Mouse (Mus musculus): Measurements from ENCODE around the gene Ptpn7.

Gene Ptpn7

GRCm38 (mm10) chr1:135154411-135154959 is 22.0 kb downstream of the Ptpn7 start:
- no peak for DNase-seq (ENCODE audit: extremely low read depth, low read depth, low spot score)

GRCm38 (mm10) chr1:135156300-135156699 is 23.8 kb downstream of the Ptpn7 start:
- DNase-seq (ENCODE audit: extremely low read depth, low read depth, low spot score), result no peak

GRCm38 (mm10) chr1:135158633-135159032 is 26.1 kb downstream of the Ptpn7 start:
- no peak for DNase-seq (ENCODE audit: extremely low read depth, low read depth, low spot score)

DNA sequence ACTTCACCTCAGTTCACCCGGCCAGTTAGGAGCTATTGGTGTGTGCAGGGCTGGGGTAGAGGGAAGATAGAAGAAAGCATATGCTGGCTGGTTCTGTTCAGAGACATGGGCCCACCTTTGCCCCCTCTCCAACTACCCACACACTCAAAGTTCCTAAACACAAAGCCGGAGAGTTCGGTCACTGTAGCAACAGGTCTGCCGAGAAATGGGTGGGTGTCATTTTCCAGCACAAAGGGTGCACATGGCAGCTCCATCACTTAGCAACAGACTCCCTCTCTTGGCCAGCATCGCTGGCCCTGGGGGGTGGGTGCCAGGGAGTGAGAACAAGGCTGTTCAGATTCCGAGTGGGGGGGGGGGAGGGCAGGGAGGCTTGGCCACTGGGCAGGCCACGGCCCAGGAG is 26.6 kb downstream of the Ptpn7 start:
- DNase-seq (ENCODE audit: extremely low read depth, low read depth, low spot score), result no peak

- no peak for DNase-seq (ENCODE audit: extremely low read depth, low read depth, low spot score)
Observed at GRCm38 (mm10) chr1:135159556-135160123, 27.1 kb downstream of the Ptpn7 start.

DNA sequence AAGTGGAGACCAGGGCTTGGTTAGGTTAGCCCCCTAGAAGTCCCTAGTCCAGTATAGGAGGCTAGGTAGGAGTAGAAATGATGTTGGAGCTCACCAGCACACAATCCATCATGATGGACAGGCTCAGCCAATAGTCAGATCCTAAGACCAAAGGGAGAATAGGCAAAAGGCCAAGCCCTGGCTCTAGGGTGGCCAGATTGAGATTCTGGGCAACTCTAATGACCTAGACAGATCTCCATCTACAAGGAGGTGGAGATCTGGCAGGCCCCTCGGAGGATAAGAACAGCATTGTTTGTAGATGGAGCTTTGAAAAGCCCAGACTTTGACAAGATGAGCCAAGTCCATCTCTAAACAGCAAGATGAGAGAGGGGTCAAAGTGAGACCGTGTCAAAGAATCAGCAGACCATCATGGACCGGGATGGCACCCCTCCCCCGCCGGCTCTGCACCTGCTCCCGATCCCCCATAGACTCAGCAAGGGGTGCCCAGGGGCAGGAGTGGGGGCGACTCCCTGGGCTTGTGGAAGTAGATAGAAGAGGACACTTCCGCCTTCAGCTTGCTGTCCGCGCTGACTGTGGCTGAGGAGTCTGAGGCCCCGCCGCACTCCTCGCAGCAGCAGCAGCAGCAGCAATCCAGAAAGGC is 28.0 kb downstream of the Ptpn7 start:
- no peak for DNase-seq (ENCODE audit: extremely low read depth, low read depth, low spot score)

DNA sequence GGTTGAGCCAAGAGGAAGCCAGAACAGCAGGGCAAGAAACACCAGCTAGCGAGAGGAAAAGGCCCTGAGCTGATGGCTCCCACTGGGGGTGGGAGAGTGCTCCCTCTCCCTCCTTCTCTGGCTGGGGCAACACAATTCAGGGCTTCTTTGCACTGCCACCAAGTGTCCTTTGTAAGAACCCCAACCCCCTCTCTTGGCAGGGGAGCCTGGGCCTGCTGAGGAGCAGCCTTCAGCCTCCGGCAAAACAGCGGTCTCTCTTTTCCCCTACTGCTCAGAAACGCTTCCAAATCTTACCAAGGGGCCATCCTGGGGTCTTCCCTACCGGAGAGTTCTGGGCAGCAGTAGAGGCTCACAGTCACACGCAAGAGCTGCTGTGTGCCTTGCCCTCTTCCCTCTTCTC is 30.2 kb downstream of the Ptpn7 start:
- DNase-seq (ENCODE audit: extremely low read depth, low read depth, low spot score), result no peak

DNA sequence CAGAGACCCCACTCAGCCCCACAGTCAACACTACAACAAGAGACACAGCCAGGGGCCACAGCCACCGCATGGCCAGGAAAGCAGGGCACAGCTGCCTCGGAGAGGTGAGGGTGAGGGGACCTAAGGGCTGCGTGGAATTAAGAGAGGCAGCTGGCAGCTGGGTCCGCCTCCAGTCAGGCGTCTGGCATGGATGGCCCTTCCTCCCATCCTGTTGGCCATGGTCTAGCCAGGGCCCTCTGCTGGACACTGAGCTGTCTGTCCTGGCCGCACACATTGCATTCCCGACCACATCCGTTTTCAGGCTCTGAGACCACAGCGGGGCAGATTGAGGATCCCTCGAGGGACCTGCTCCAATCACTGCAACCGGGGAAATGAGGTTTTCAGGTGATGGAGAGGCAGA is 34.9 kb downstream of the Ptpn7 start, which contains the start of gene Gpr37l1:
Gene Gpr37l1, minus strand, starts transcription at position 247 of the 400 bp plus-strand sequence.
- DNase-seq (ENCODE audit: extremely low read depth, low read depth, low spot score), result no peak

- DNase-seq (ENCODE audit: extremely low read depth, low read depth, low spot score), result no peak
Observed at GRCm38 (mm10) chr1:135168453-135169200, 36.1 kb downstream of the Ptpn7 start.

GRCm38 (mm10) chr1:135169556-135170224 is 37.2 kb downstream of the Ptpn7 start:
- no peak for DNase-seq (ENCODE audit: extremely low read depth, low read depth, low spot score)

DNA sequence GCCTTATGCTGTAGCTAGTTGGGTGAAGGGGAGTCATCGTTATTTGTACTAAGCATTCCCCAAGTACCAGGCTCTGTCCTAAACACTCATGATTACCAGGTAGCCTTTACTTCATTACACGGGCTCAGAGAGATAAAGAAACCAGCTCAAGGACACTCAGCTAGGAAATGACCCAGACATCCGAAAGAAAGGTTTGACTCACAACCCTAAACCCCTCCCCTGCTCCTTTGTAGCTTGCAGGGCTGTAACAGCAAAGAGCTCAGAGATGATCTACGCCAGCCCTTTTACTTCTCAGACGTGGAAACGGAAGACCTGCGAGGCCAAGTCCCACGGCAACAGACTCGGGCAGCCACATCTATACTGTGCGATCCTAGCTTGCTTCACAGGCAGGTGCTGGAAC is 37.8 kb downstream of the Ptpn7 start:
- no peak for DNase-seq (ENCODE audit: extremely low read depth, low read depth, low spot score)

DNA sequence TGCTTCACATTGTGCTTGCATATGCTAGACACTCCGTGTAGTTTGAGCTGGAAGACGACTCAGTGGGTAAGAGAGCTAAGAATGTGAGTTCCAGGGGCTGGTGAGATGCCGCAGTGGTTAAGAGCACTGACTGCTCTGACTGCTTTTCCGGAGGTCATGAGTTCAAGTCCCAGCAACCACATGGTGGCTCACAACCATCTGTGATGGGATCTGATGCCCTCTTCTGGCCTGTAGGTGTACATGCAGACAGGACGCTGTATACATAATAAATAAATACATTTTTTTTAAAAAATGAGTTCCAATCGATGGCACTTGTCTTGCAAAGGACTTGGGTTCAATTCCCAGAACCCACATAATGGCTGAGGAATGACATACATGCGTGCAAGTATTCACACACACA is 38.7 kb downstream of the Ptpn7 start:
- DNase-seq (ENCODE audit: extremely low read depth, low read depth, low spot score), result no peak

DNA sequence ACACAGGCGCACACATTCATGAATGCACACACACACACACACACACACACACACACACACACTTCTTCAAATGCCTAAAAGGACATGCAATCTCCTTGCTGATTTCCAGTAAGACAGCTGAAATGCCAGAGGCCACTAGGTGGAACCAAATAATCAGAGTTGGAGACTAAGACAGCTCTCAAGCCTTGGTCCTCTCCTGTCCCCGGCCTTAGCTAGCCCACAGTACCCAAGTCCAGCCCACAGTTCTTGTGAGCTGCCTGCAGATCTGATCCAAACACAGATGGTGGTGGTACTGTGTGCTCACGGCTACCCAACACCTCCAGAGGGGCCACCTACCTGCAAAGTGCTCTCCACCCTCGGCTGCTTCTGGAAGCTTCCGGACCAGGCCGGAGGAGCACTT is 39.5 kb downstream of the Ptpn7 start:
- no peak for DNase-seq (ENCODE audit: extremely low read depth, low read depth, low spot score)

- DNase-seq (ENCODE audit: extremely low read depth, low read depth, low spot score), result no peak
Observed at GRCm38 (mm10) chr1:135173311-135173710, 40.8 kb downstream of the Ptpn7 start.

DNA sequence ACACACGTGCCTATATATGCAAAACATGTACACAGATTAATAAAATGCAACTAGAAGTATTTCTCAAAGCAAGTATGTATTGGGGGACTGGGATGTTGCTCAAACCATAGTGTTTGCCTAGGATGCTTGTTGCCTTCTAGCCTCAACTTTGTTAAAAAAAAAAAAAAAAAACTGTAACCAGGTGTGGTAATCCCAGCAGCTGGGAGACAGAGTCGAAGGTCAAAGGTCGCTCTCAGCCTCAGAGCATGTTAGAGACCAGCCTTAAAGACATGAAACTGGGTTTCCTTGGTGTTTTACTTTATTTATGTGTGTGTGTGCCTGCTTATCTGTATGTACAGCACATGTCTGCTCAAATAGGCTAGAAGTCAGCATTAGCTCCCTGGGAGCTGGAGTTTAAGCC is 42.7 kb downstream of the Ptpn7 start:
- no peak for DNase-seq (ENCODE audit: extremely low read depth, low read depth, low spot score)

- DNase-seq (ENCODE audit: extremely low read depth, low read depth, low spot score), result no peak
Observed at GRCm38 (mm10) chr1:135177724-135178123, 45.2 kb downstream of the Ptpn7 start.

GRCm38 (mm10) chr1:135178863-135179262 is 46.4 kb downstream of the Ptpn7 start:
- DNase-seq (ENCODE audit: extremely low read depth, low read depth, low spot score), result no peak

DNA sequence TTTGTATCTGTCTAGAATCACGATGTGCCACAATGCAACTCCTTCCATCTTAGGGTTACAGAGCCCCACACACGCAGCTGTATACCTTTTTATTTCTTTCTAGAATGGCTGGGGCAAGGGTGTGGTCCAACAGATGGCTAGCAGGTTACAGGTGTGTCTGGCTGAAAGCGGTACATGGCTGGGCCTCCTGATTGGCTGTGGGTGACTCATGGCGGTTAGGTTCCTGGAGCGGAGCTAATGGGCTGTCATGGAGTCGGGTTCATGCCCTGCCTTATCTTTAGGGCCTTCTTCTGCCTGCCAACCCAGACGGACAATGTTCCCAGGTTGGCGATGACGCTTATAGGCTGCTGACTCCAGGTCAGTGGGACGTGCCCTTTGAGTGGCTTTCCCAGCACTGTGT is 48.3 kb downstream of the Ptpn7 start:
- DNase-seq (ENCODE audit: extremely low read depth, low read depth, low spot score), result no peak

DNA sequence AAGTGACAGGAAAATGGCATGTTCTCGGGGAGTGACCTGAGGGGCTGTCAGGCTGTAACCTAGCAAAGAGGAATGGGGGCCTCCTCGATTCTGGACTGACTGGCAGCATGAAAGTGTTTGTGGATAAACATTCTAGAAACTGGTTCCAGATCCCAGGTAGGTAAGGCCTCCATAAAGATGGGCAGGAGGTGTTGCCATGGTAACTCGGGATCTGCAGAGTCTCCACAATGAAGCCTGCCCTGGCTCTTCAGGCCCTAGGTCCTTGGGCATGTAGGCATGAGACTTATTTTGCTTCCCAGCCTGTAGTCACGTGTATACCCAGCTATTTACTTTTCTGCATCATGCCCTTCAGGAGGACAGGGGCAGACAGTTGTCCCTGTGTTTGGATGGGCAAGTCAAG is 48.8 kb downstream of the Ptpn7 start:
- no peak for DNase-seq (ENCODE audit: extremely low read depth, low read depth, low spot score)

DNA sequence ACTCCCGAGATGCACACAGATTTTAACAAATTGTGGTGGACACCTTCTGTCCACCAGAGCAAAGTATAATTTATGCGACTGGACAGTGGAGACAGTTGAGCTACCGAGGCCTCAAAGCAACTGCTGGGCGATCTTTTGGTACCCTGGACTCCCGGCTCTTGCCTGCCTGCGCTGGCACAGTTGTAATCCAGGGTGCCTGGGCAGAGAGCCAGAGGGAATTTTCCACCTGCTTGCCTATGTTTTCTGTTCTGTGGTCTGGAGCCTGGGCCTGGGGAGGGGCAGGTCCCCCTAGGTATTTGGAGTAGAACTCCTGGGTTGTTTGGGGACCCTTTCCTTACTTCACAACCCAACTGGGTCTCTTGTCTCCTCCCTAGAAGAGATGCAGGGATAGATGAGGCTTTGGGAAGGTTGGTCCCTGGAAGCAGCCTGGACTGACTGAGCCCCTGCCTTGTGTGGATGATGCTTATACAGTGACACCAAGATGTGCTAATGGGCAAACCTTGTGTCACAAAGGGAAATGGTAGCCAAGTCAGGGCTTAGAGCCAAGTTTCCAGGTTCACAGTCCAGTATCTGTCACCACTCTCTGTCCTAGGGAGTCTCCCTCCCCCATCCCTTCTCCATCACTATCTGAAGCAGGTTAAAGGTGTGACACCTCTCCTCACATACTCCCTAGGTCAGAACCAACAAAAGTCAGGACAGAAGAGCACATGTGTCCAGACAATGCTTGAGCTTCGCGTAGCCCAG is 49.6 kb downstream of the Ptpn7 start:
- no peak for DNase-seq (ENCODE audit: extremely low read depth, low read depth, low spot score)

DNA sequence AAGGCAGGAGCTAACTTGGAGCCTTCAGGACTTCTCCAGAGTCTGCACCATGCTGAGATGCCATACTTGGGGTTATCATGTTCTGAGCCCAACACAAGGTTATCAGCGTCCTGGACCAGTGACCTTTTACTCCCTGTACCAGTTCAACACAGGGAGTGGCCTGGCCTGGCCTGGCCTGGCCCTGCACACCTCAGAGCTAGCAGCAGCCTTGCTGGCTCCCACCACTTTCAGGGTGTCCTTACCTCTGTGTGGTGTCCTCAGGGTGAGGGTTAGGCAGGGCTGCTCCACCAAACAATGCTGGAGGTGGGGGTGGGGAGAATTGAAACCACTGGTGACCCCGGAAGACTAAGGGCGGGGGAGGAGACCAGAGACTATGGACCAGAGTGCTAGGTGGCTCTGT is 50.5 kb downstream of the Ptpn7 start:
- DNase-seq (ENCODE audit: extremely low read depth, low read depth, low spot score), result no peak
